Mouse (Mus musculus): ENCODE measurements around the gene Gm20388.

GRCm38 (mm10) chr8:121301431-121301830 is 1390.8 kb downstream of the Gm20388 start:
- TF ChIP-seq CTCF (IDR thresholded peaks at IDR 0.05; ENCODE audit: borderline replicate concordance, extremely low read depth, insufficient read depth, insufficient read length) = no peak
- TF ChIP-seq POLR2A (IDR thresholded peaks at IDR 0.05; ENCODE audit: borderline replicate concordance, extremely low read depth, insufficient read depth, insufficient read length, poor library complexity, severe bottlenecking) = no peak

Measured in brain, embryonic 14.5 days (tissue).